Mouse (Mus musculus): ENCODE data around the gene Traip.
A peak's percentile ranks its signal among the peaks of the same experiment; 100 is the strongest.
"Not testable (repeated sequence)": the region's sequence is repeated elsewhere in the genome, so short reads cannot be mapped to it uniquely, and the experiment has no call there.

Gene Traip

GRCm38 (mm10) chr9:108003531-108003890 lies 53.6 kb downstream of the Traip start:
- peak; percentile 36 for DNase-seq

GRCm38 (mm10) chr9:108008041-108008440 lies 58.1 kb downstream of the Traip start:
- DNase-seq = no peak

GRCm38 (mm10) chr9:108010385-108010784 lies 60.4 kb downstream of the Traip start:
- DNase-seq = no peak

GRCm38 (mm10) chr9:108013577-108013976 lies 63.6 kb downstream of the Traip start:
- DNase-seq = not testable (repeated sequence)

- DNase-seq = no peak
Measured at GRCm38 (mm10) chr9:108017127-108017526, 67.2 kb downstream of the Traip start.

GRCm38 (mm10) chr9:108020741-108021140 lies 70.8 kb downstream of the Traip start:
- DNase-seq = no peak

Measured in cerebellum, adult 11-12 months (tissue).